Mouse (Mus musculus) embryonic fibroblast, embryonic 13.5 days (primary cell): Measurements from ENCODE around the gene Slc22a14.
A peak's percentile ranks its signal among the peaks of the same experiment; 100 is the strongest.

Experiments used
- CTCF ChIP-seq: IDR thresholded peaks from 2 replicates; pipeline ENCODE4 v1.5.1; 2011; ENCODE audit warnings: mild to moderate bottlenecking, control low read depth, low read length, moderate library complexity, borderline replicate concordance; ENCODE audit not compliant: insufficient read depth
- POLR2A ChIP-seq: IDR thresholded peaks from 2 replicates; pipeline ENCODE4 v1.6.1; 2011; ENCODE audit warnings: low read depth, mild to moderate bottlenecking, control low read depth, low read length, moderate library complexity

DNA sequence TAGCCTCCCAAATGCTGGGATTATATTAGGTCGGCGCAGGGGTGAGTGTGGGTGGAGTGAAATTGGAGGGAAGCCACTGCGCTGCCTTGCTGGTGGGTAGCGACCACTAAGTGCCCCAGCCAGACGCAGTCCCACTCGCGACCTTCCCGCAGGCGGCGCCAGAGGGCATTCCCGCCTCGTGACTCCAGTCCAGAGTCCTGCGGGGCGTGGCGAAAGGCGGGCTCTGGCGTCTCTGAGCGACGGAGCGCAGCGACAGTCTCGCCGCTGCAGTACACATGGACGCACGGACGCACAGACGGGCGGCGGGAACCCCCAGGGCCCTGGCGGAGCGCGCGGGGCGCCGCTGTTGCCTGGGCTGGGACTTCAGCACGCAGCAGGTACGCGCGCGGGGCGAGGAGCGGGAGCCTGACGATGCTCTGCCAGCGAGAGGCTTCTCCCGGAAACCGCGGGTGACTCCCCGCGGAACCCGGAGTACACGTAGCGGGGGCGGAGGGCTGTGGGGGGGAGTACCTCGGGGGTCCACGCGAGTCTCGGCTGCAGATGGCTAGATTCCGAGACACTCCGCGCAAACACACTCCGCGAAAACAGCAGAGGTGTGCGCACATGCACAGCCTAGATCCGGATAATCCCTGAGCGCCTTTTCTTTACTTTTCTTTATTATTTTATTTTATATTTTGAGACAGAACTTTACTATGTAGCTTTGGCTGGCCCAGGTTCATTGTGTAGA is 7.9 kb downstream of the Slc22a14 start, which contains the start of gene Xylb:
- TF ChIP-seq CTCF (peak; percentile 87), POLR2A (peak; percentile 61)
